Mouse (Mus musculus): ENCODE data around the gene Dxo.

DNA sequence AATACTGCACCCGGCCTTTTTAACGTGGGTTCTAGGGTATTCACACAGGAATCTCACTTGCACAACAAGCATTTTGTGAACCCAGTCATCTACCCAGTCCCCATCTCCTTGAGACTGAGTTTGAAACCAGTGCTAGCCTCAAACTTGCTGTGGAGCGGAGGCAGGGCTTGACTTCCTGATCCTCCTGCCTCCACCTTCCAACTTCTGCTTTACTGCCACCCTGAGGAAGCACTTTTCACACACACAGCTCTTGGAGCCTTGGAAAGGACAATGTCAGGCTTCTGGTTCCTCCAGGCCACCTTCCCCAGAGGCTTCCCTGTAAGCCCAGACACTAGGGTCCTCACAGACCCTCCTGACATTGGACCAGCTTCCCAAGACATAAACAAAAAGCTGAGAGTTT is 46.5 kb downstream of the Dxo start:
- TF ChIP-seq GATA1 (IDR thresholded peaks at IDR 0.05; ENCODE audit: borderline replicate concordance, low read length), result no peak
- no peak for TF ChIP-seq FLI1 (IDR thresholded peaks at IDR 0.05; ENCODE audit: low read length)

All from megakaryocyte, embryonic 14.5 days (primary cell).